Mouse (Mus musculus) erythroid progenitor cell, adult 5-6 weeks (primary cell): Measurements from ENCODE around the gene Dennd2a. TPM values are rescaled to one million over a fixed set of nuclear protein-coding genes. Genes with fewer than 3 reads are reported as not detected.
"Not testable (repeated sequence)": the region's sequence is repeated elsewhere in the genome, so short reads cannot be mapped to it uniquely, and the experiment has no call there.

ENCODE experiments used
- ATAC-seq: replicated peaks from 2 replicates; pipeline ENCODE4 v1.8.0; 2016; ENCODE audit warnings: moderate number of reproducible peaks, mild to moderate bottlenecking, moderate TSS enrichment, inconsistent platforms; ENCODE audit not compliant: poor library complexity, low FRiP score, severe bottlenecking
- total RNA-seq, 2 experiments: library from RNA; stranded (forward) in 1 of 2; stranded (reverse) in 1 of 2; fragments of 150-400 nt in 1 of 2; fragments of 186-747, 209-891 nt in 1 of 2; gene quantifications; 2 replicates each; pipeline versions ENCODE4 v1.2.3 to v1.2.4; 2015 to 2017; ENCODE audit warnings: low replicate concordance in 2 of 2

The Dennd2a gene
- total RNA-seq, 2 experiments from 2014 or later: 0.53 to 1.3 TPM

- peak; percentile 37; the same call in 1 of the 2 replicates for ATAC-seq
These were observed 130.2 kb downstream of the Dennd2a start for GRCm38 (mm10) chr6:39427276-39428003.

GRCm38 (mm10) chr6:39426725-39427124 lies 130.9 kb downstream of the Dennd2a start:
- ATAC-seq: no peak

GRCm38 (mm10) chr6:39425181-39425580 lies 132.5 kb downstream of the Dennd2a start:
- ATAC-seq: peak; percentile 36

- ATAC-seq: peak; percentile 55
These were observed 134.0 kb downstream of the Dennd2a start for GRCm38 (mm10) chr6:39423686-39424085.

GRCm38 (mm10) chr6:39423130-39423551 lies 134.5 kb downstream of the Dennd2a start:
- peak; percentile 23; the same call in 1 of the 2 replicates for ATAC-seq

- ATAC-seq: no peak
These were observed 136.8 kb downstream of the Dennd2a start for GRCm38 (mm10) chr6:39420867-39421266.

GRCm38 (mm10) chr6:39419851-39420721 lies 137.6 kb downstream of the Dennd2a start, which contains the start of gene Mkrn1:
Gene Mkrn1, minus strand, starts transcription at chr6:39420462.
- peak; percentile 80 for ATAC-seq

GRCm38 (mm10) chr6:39419386-39419850 lies 138.2 kb downstream of the Dennd2a start:
- ATAC-seq: no peak

GRCm38 (mm10) chr6:39416654-39417053 lies 141.0 kb downstream of the Dennd2a start:
- ATAC-seq: not testable (repeated sequence)

GRCm38 (mm10) chr6:39415762-39416161 lies 141.9 kb downstream of the Dennd2a start:
- 0 out of 2 replicates have a peak, but pooled peaks have one; percentile 43 for ATAC-seq

GRCm38 (mm10) chr6:39414106-39414505 lies 143.6 kb downstream of the Dennd2a start:
- no peak for ATAC-seq

Other genes with a start within 250 kb of the Dennd2a start
- gene Slc37a3, start 180.2 kb downstream of the Dennd2a start, total RNA-seq (2015; ENCODE audit: low replicate concordance): 1.4 and 10.9 TPM in 2 replicates
- 0.83 and 2.3 TPM in 2 replicates for gene Slc37a3, start 180.2 kb downstream of the Dennd2a start, total RNA-seq (2017; ENCODE audit: low replicate concordance)
- gene Rab19, start 176.7 kb downstream of the Dennd2a start, total RNA-seq (2015; ENCODE audit: low replicate concordance): 2.5 TPM in 1 of 2 replicates, not detected in the other
- gene Rab19, start 176.7 kb downstream of the Dennd2a start, total RNA-seq (2017; ENCODE audit: low replicate concordance): 0.68 and 1.3 TPM in 2 replicates
- 253 and 359 TPM in 2 replicates for gene Mkrn1, start 137.4 kb downstream of the Dennd2a start, total RNA-seq (2015; ENCODE audit: low replicate concordance)
- 284 and 418 TPM in 2 replicates for gene Mkrn1, start 137.4 kb downstream of the Dennd2a start, total RNA-seq (2017; ENCODE audit: low replicate concordance)
- 9.7 TPM in 1 of 2 replicates, not detected in the other for gene Adck2, start 16.0 kb upstream of the Dennd2a start, total RNA-seq (2015; ENCODE audit: low replicate concordance)
- gene Adck2, start 16.0 kb upstream of the Dennd2a start, total RNA-seq (2017; ENCODE audit: low replicate concordance): 0.76 and 1.4 TPM in 2 replicates
- not detected in 2 replicates for gene Gm42420, start 27.9 kb upstream of the Dennd2a start, total RNA-seq (2015; ENCODE audit: low replicate concordance)
- gene Gm42420, start 27.9 kb upstream of the Dennd2a start, total RNA-seq (2017; ENCODE audit: low replicate concordance): not detected in 2 replicates
- 14.7 and 16.2 TPM in 2 replicates for gene Ndufb2, start 34.7 kb upstream of the Dennd2a start, total RNA-seq (2015; ENCODE audit: low replicate concordance)
- gene Ndufb2, start 34.7 kb upstream of the Dennd2a start, total RNA-seq (2017; ENCODE audit: low replicate concordance): 10.5 and 24.9 TPM in 2 replicates
- gene Braf, start 167.6 kb upstream of the Dennd2a start, total RNA-seq (2015; ENCODE audit: low replicate concordance): 11.5 and 24.3 TPM in 2 replicates
- gene Braf, start 167.6 kb upstream of the Dennd2a start, total RNA-seq (2017; ENCODE audit: low replicate concordance): 8.2 and 9.5 TPM in 2 replicates